Mouse (Mus musculus): Measurements from ENCODE around the gene Syne2. TPM values are rescaled to one million over a fixed set of nuclear protein-coding genes. Genes with fewer than 3 reads are reported as not detected.

The Syne2 gene
- total and polyA plus RNA-seq, 3 experiments: 3.9 to 7.5 (median 4.9) TPM

DNA sequence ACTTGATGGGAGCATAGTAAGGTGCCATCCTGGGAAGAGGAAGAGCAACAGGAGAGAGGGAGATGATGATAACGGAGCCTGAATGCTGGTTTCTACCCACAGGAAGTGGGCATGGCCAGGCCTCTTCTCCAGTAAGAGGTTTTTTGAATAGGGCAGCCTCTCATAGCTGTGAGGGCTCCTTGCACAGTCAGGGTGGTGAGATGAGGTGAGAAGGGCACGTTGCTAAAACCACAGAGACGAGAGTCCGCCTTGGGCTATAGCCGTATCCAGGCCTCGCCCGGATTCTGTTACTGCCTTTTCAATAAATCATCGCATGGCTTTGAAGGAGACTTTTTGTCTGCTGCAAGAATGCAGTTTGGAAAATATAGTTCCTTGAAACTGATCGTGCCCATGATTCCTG, 267.1 kb downstream of the Syne2 start:
- Histone ChIP-seq H3K4me3 (replicated peaks in 1 of 3; ENCODE audit: low read depth in 2 of 3, low read length in 2 of 3, poor library complexity in 1 of 3) (no peak overlapping the region), H3K9me3 (replicated peaks; ENCODE audit: low read length) (no peaks in the 10 kb centered on the region), H3K4me1 (ENCODE audit: control insufficient read depth in 1 of 2, insufficient read depth in 2 of 2) (peaks cover 10 to 37% of the 10 kb centered on the region in 2 experiments), H3K27ac (ENCODE audit: insufficient read depth, low read depth) (no peak overlapping the region), H3K36me3 (replicated peaks in 1 of 2; ENCODE audit: control insufficient read depth in 1 of 2, insufficient read depth in 1 of 2, low read length in 1 of 2) (peaks cover 0 to 2% of the 10 kb centered on the region in 2 experiments), H3K27me3 (replicated peaks) (no peaks in the 10 kb centered on the region), H3K79me2 (replicated peaks; ENCODE audit: control insufficient read depth, extremely low read depth, insufficient read depth, poor library complexity, severe bottlenecking) (no peaks in the 10 kb centered on the region), H3K9ac (ENCODE audit: insufficient read depth, low read depth) (no peak overlapping the region), H3K4me2 (ENCODE audit: insufficient read depth, low read depth, poor library complexity, severe bottlenecking) (no peak overlapping the region)
- in situ Hi-C loops (cut with MboI; ENCODE audit: low pct_ligation_motif_present, low pct_unique_long_range_greater_than_20kb, low sequenced_read_pairs) (loop anchor here (5.0 kb wide), 1 partner anchor 37 kb away; no protein-coding TSS in a partner anchor), dilution Hi-C loops (cut with MboI; ENCODE audit: extremely low pct_ligation_motif_present, extremely low pct_unique_long_range_greater_than_20kb, low sequenced_read_pairs) (no loop called here)
- DNase-seq (ENCODE audit: extremely low read depth): no peak
- no peak for TF ChIP-seq HCFC1 (IDR thresholded peaks at IDR 0.05; ENCODE audit: low read depth, low read length)

GRCm38 (mm10) chr12:76085956-76086905, 268.3 kb downstream of the Syne2 start:
- Histone ChIP-seq H3K4me2 (ENCODE audit: insufficient read depth, low read depth, poor library complexity, severe bottlenecking) (peak overlapping the region; percentile 44), H3K9me3 (replicated peaks; ENCODE audit: low read length) (no peaks in the 10 kb centered on the region), H3K79me2 (replicated peaks; ENCODE audit: control insufficient read depth, extremely low read depth, insufficient read depth, poor library complexity, severe bottlenecking) (no peaks in the 10 kb centered on the region), H3K27ac (ENCODE audit: insufficient read depth, low read depth) (peak overlapping the region; percentile 5; the same call in 1 of the 2 replicates), H3K4me3 (replicated peaks in 1 of 3; ENCODE audit: low read depth in 2 of 3, low read length in 2 of 3, poor library complexity in 1 of 3) (peak overlapping the region; percentile 26 to 47 (median 26)), H3K36me3 (replicated peaks in 1 of 2; ENCODE audit: control insufficient read depth in 1 of 2, insufficient read depth in 1 of 2, low read length in 1 of 2) (peaks cover 0 to 2% of the 10 kb centered on the region in 2 experiments), H3K4me1 (ENCODE audit: control insufficient read depth in 1 of 2, insufficient read depth in 2 of 2) (peaks cover 10 to 37% of the 10 kb centered on the region in 2 experiments), H3K9ac (ENCODE audit: insufficient read depth, low read depth) (peak overlapping the region; percentile 1; the same call in 1 of the 2 replicates), H3K27me3 (replicated peaks) (no peaks in the 10 kb centered on the region)
- dilution Hi-C loops (cut with MboI; ENCODE audit: extremely low pct_ligation_motif_present, extremely low pct_unique_long_range_greater_than_20kb, low sequenced_read_pairs): no loop called here
- peak; percentile 59 for DNase-seq (ENCODE audit: extremely low read depth)
- in situ Hi-C loops (cut with MboI; ENCODE audit: low pct_ligation_motif_present, low pct_unique_long_range_greater_than_20kb, low sequenced_read_pairs): loop anchor here (5.0 kb wide), 1 partner anchor 36 kb away; no protein-coding TSS in a partner anchor
- TF ChIP-seq MEF2A (IDR thresholded peaks at IDR 0.05; ENCODE audit: borderline replicate concordance, low read depth, low read length) (no peak), CTCF (conservative IDR thresholded peaks at IDR 0.05 in 1 of 2, IDR thresholded peaks at IDR 0.05 in 1 of 2; ENCODE audit: low read depth in 2 of 2, low read length in 2 of 2) (no peak), SIN3A (IDR thresholded peaks at IDR 0.05; ENCODE audit: low read length) (0 out of 2 replicates have a peak, but pooled peaks have one; percentile 27), ETS1 (conservative IDR thresholded peaks at IDR 0.05; ENCODE audit: low read depth, low read length) (peak; percentile 18; the same call in 1 of the 2 replicates)

DNA sequence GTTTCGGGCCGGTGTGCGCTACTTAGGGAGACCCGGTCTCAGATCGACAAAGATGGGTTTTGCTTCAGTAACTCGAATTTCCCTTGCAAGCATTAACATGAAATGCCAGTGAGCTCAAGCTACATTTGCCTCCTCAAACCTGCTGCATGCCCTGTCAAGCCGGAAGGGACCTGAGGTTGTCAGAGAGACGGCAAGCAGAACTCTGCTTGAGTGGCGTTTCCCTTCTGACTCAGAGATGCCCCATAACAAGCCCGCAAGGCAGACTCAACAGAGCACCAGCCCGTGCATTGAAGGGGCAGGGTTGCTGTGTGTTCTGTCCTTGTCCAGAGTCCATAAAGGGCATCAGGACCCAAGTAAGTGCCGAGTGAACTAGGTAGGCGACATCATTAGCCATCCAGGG, 269.1 kb downstream of the Syne2 start:
- H3K4me2 ChIP-seq (ENCODE audit: insufficient read depth, low read depth, poor library complexity, severe bottlenecking): peak overlapping the region; percentile 44
- H3K9me3 ChIP-seq (replicated peaks; ENCODE audit: low read length): no peaks in the 10 kb centered on the region
- H3K9ac ChIP-seq (ENCODE audit: insufficient read depth, low read depth): peak overlapping the region; percentile 1; the same call in 1 of the 2 replicates
- H3K27me3 ChIP-seq (replicated peaks): no peaks in the 10 kb centered on the region
- DNase-seq (ENCODE audit: extremely low read depth): peak; percentile 75
- no peaks in the 10 kb centered on the region for H3K79me2 ChIP-seq (replicated peaks; ENCODE audit: control insufficient read depth, extremely low read depth, insufficient read depth, poor library complexity, severe bottlenecking)
- H3K36me3 ChIP-seq (replicated peaks in 1 of 2; ENCODE audit: control insufficient read depth in 1 of 2, insufficient read depth in 1 of 2, low read length in 1 of 2): peaks cover 0 to 2% of the 10 kb centered on the region in 2 experiments
- peaks cover 10 to 37% of the 10 kb centered on the region in 2 experiments for H3K4me1 ChIP-seq (ENCODE audit: control insufficient read depth in 1 of 2, insufficient read depth in 2 of 2)
- TF ChIP-seq RCOR1 (conservative IDR thresholded peaks at IDR 0.05; ENCODE audit: low read depth, low read length) (no peak), CTCF (conservative IDR thresholded peaks at IDR 0.05 in 1 of 2, IDR thresholded peaks at IDR 0.05 in 1 of 2; ENCODE audit: low read depth in 2 of 2, low read length in 2 of 2) (no peak), BHLHE40 (IDR thresholded peaks at IDR 0.05; ENCODE audit: low read depth, low read length) (peak; percentile 33; the same call in 1 of the 2 replicates), IRF4 (IDR thresholded peaks at IDR 0.05; ENCODE audit: low read depth, low read length) (no peak; the same call in 1 of the 2 replicates), SIN3A (IDR thresholded peaks at IDR 0.05; ENCODE audit: low read length) (peak; percentile 62; the same call in 1 of the 2 replicates), MYC (IDR thresholded peaks at IDR 0.05; ENCODE audit: low read depth, low read length) (0 out of 2 replicates have a peak, but pooled peaks have one; percentile 35), CHD2 (IDR thresholded peaks at IDR 0.05; ENCODE audit: low read length) (no peak), CHD1 (IDR thresholded peaks at IDR 0.05; ENCODE audit: low read depth, low read length) (no peak), ELF1 (IDR thresholded peaks at IDR 0.05; ENCODE audit: low read depth, low read length) (peak; percentile 48; the same call in 1 of the 2 replicates), MAX (IDR thresholded peaks at IDR 0.05; ENCODE audit: low read length) (peak; percentile 48; the same call in 1 of the 2 replicates), ETS1 (conservative IDR thresholded peaks at IDR 0.05; ENCODE audit: low read depth, low read length) (0 out of 2 replicates have a peak, but pooled peaks have one; percentile 4), ZMIZ1 (IDR thresholded peaks at IDR 0.05; ENCODE audit: low read depth, low read length) (peak; percentile 42; the same call in 1 of the 2 replicates), MXI1 (IDR thresholded peaks at IDR 0.05; ENCODE audit: low read depth, low read length) (peak; percentile 71; the same call in 1 of the 2 replicates), TCF12 (IDR thresholded peaks at IDR 0.05; ENCODE audit: low read depth, low read length) (peak; percentile 32; the same call in 1 of the 2 replicates), EP300 (IDR thresholded peaks at IDR 0.05; ENCODE audit: low read length) (peak; percentile 18; the same call in 1 of the 2 replicates), POLR2A (IDR thresholded peaks at IDR 0.05; ENCODE audit: low read depth, low read length) (no peak), ZC3H11A (IDR thresholded peaks at IDR 0.05; ENCODE audit: low read depth, low read length) (no peak)
- H3K4me3 ChIP-seq (replicated peaks in 1 of 3; ENCODE audit: low read depth in 2 of 3, low read length in 2 of 3, poor library complexity in 1 of 3): peak overlapping the region; percentile 26 to 47 (median 26)
- H3K27ac ChIP-seq (ENCODE audit: insufficient read depth, low read depth): peak overlapping the region; percentile 5; the same call in 1 of the 2 replicates
- in situ Hi-C loops (cut with MboI; ENCODE audit: low pct_ligation_motif_present, low pct_unique_long_range_greater_than_20kb, low sequenced_read_pairs) (loop anchor here (5.0 kb wide), 1 partner anchor 35 kb away; no protein-coding TSS in a partner anchor), dilution Hi-C loops (cut with MboI; ENCODE audit: extremely low pct_ligation_motif_present, extremely low pct_unique_long_range_greater_than_20kb, low sequenced_read_pairs) (no loop called here)

Measured in CH12.LX (cell line).